Mouse (Mus musculus) left cerebral cortex, adult 18-20 months (tissue): ENCODE results near the gene Car15. TPM values are rescaled to one million over a fixed set of nuclear protein-coding genes. Genes with fewer than 3 reads are reported as not detected.

ENCODE experiments used
- DNase-seq, 2 experiments: peaks; one replicate each; pipeline ENCODE4 v3.0.0; 2021 to 2022; ENCODE audit warnings: low spot score in 2 of 2, mixed read lengths in 1 of 2
- long read RNA-seq, 2 experiments: library from polyadenylated mRNA; stranded (forward); transcript quantifications; one replicate each; pipeline ENCODE4 v2.0.0; 2021
- total RNA-seq, 2 experiments: library from RNA; stranded (reverse); gene quantifications; 2 replicates each; pipeline ENCODE4 v1.2.3; 2021

The Car15 gene
- total RNA-seq = 1 to 10 TPM; 8.9 to 9.1 TPM
- long read RNA-seq, experiment 1, partial matches to known transcripts = 22 of 23 reads
- long read RNA-seq, experiment 1, other reads (novel, unspliced or antisense) = 1 of 23 reads
- long read RNA-seq, experiment 2 = 0 reads

GRCm38 (mm10) chr16:17838051-17838450 is at the start of gene Car15:
Gene Car15 (minus strand): TSS chr16:17838364.
- no peak for DNase-seq

DNA sequence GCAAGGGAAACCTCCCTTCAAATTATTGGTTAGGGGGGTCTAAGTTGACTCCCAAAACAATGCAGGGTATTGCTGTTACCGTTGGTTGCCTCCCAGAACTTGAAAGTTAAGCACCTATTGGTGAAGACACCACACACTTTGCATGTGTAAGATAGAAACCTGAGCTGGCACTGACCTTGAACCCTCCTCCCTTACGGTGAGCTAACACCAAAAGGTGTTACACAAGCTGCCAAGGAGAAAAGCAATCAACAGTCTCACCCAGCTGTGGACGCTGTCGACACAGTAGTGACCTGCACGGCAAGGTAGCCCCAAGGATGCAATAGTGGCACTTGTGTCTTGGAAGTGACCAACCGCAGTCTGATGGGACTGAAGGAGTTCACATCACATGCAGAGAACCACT is 46.0 kb upstream of the Car15 start:
- DNase-seq = no peak

DNA sequence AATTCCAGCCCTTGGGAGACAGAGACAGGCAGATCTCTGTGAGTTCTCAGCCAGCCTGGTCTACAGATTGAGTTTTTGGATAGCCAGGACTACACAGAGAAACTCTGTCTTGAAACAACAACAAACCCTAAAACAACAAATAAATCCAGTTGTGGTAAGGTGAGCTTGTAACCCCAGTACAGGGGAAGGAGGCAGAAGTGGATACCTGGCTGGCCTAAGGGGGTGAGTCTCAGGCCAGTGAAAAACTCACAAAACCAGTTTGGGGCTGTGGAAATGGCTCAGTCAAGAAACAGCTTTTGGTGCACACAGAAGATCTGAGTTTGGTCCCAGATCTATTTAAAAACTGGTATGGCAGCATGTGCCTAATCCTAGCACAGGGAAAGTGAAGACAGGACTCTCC is 44.0 kb upstream of the Car15 start:
- DNase-seq = no peak

DNA sequence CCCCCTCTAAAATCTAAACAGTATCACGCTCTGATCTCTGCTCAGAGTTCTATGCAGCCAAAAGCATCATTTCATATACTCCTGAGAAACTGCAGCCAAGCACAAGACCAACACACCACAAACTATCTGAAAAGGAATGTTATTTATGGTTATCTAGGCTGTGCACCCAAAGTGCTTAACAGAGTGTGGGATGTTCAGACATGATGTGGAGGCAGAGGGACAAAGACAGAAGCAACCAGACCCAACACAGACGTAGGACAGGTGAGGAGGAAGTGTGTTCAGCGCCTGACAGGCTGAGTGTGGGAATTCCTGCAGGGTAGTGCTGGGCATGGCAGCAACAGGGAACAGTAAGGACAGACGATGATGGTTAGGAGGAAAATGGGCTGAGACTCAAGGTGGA is 41.4 kb upstream of the Car15 start:
- peak in 1 of 2 experiments; percentile 40 for DNase-seq

- no peak for DNase-seq
Observed at GRCm38 (mm10) chr16:17876096-17876495, 37.9 kb upstream of the Car15 start.

- no peak for DNase-seq
Observed at GRCm38 (mm10) chr16:17875174-17875573, 37.0 kb upstream of the Car15 start.

DNA sequence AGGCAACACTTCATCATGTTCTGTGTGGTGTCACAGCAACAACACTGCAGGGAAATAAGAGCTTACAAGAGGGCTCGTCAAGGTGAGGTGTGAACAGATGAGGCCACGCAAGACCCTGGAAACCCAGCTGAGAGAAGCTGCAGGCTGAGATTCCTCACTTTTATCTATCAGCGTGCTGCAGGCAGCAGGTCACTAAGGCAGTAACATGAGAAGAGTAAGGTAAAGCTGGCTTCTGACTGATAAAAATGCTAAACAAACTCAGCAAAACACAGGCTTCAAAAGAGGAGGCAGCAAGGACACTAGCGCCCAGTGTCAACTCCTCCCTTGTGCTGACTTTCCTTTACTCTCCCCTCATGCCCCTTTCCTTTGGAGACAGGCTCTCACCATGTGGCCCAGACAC is 34.8 kb upstream of the Car15 start:
- no peak for DNase-seq

DNA sequence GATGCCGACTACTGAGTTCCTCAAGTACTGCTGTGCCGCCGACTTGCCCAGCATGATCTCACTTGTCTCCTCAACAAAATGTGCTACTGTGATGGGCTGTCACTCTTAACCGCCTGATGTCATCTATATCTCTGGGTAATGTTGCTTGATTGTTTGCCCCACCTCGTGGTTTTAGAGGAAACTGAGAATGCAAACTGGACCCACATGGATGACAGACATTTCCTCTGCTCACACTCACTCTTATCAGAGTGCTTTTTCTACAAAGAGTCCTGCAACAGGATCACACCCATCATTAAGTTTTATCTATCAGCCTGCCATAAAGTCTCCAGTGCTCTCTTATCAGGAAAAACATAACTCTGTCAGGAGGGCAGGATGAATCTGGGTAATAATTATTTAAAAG is 33.1 kb upstream of the Car15 start:
- DNase-seq = no peak

DNA sequence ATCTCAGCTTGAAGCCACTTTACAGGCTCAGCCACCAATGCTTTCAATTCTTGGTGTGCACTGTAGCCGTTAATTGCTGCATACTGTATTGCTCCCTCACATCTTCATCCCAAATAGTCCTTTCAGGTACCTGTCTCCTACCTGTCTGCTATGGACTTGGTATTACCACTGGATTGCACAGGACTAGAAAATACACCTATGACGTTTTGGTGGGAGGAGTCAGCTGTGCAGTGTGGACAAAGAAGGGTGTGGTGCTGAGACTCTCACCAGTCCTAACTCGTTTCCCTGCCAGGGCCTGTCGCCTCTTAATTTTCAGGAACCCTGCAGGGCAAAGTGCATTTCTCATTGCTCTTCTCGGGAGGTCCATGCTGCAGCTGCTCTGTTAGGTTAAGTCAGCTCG is 27.6 kb upstream of the Car15 start:
- DNase-seq = no peak

DNA sequence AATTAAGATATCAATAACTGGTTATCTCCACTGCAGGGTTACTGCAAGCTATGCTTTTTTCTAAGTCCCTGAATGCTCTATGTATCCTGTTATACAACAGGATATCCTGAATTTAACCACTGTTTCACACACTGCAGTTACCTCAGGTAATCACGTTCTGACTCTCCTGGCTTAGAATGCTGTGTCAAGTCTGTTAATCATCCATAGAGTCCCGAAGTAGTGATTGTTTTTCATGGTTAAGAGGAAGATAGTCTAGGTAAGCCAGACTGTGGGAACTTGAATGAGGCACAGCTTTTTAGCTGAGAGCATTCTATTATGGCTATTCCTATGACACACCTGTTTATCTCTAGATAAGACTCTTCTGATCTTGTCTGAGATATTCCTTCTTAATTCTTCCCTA is 27.1 kb upstream of the Car15 start:
- no peak for DNase-seq

- no peak for DNase-seq
Observed at GRCm38 (mm10) chr16:17858592-17858991, 20.4 kb upstream of the Car15 start.

DNA sequence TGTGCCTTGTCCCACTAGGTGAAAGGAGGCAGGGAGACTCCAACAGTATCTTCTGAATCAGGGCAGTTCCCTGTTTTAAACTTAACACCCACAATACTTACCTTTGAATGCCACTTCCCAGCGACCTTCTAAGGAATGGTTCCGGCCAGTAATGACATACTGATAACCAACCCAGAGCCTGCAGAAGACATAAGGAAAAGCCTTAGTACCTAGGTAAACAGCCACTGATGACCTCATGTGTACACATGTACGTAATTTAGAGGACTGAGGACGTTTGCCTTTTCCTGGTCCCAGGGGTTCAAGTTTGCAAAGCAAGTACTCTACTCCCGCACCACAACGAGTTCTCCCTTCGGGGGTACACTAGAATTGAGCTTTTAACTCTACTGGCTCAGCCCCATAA is 19.0 kb upstream of the Car15 start:
- DNase-seq = no peak

DNA sequence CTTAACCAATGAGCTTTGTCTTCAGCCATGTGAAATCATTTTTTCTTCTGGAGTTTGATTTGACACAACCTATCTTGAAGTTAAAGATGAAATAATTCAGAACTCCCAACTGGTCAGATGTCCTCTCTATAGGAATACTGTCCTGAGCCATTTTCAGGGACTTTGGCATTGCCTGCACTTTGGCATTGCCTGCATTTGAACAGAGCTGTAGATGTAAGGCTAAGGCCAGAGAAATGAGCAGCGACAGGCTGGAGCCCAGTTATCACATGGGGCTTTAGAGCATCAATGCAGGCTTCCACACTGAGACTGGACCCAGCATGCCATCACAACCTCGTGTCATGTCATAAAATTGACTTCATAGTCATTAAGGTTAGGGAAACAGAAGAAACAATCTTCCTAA is 15.1 kb upstream of the Car15 start:
- DNase-seq = no peak

DNA sequence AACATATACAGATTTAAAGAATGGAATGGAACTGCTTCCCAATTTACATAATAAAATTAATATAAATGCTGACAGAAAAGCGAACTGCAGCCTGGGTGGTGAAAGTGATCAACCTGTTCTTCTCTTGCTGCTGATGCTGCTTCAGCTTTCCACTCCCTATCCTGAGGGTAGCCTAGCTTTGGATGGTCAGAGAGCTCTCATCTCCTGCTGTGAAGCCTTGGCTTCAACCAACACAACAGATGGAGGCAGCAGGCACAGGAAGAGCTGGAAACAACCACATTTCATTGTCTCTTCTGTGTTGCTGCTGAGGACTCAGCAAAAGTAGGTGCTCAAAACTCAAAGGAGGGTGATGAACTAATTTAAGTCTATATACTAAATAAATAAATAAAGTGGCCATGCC is 13.7 kb upstream of the Car15 start:
- no peak for DNase-seq

DNA sequence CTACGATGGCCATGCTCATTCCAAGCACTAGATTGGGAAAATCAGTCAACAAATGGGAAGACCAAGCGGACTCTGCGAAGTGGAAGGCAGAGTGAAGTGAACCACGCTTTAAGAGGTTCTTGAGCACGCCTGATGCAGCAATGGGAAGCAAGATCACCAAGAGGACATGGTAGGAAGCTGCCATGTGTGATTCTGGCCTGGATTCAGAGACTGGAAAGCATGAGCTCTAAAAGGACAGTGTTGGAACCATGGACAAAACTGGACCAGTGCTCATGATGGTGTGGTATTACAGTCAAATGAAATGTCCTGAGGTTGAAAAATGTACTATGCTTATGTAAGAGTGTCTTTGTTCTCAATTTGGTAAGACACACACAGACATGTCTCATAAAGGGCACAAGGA is 13.2 kb upstream of the Car15 start:
- DNase-seq = no peak

DNA sequence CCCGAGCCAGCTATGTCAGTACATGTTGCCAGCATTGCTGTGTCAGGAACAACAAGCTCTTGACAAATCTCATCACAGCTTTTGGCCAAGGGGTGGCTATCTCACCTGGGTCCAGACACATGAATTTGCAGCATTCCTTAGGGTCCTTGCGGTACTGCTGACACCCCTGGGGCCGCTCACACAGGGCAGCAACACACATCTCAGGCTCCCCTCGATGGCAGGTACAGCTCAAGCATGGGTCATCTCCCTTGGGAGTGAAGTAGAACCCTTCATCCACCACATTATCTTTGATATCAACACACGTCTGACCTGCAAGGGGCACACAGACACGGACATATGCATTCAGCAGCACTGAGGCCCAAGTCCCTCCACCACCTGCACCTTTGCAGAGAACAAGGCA is 11.3 kb upstream of the Car15 start:
- DNase-seq = no peak

DNA sequence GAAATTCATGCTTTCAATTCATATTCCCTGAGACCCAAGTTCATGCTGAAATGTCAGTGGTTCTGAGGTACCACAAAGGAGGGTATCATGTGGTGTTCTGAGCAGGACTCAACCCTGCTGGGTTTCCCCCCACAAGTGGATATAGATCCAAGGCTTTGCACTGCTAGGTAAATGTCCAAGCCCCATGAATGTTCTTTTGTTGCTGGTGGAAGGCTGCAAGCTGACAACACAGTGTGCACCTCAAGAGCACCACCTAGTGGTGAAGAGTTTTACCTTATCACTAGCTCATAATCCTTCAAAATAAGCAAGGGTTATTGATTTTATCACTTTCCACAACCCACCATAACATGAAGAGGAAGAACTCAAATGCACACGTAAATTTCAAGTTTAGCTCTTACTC is 10.8 kb upstream of the Car15 start:
- peak; percentile 42 to 66 for DNase-seq

GRCm38 (mm10) chr16:17848431-17848830 is 10.3 kb upstream of the Car15 start:
- DNase-seq = no peak

DNA sequence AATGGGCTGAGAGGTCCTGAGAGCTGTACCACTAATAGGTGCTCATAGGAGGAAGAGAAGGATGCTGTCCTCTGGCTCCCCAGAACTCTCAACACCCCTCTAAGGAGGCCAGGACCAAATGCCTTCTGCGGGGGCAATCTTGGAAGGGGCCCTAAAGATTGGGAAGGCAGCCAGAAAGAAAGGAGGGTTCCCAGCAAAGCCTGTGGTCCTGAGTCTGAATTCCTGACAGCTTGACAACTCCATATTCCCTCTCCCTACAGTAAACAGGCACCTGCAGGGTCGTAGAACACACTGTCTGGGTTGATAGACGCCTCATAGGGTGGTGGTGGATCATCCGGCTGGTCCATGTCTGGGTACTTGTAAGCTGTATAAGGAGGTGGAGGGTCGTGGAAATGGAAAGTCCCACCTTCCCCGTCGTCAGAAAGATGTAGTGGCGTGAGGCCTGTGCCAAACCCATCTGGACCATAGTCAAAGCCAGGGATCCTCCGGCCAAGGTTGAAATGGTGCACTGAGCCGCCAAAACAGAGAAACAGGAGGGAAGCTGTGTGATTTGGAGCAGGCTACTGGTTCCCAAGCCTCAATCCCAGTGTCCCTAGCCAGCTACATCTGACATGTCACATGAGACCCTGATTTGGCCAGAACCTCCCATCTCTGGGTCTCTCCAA is 5.7 kb upstream of the Car15 start:
- no peak for DNase-seq

DNA sequence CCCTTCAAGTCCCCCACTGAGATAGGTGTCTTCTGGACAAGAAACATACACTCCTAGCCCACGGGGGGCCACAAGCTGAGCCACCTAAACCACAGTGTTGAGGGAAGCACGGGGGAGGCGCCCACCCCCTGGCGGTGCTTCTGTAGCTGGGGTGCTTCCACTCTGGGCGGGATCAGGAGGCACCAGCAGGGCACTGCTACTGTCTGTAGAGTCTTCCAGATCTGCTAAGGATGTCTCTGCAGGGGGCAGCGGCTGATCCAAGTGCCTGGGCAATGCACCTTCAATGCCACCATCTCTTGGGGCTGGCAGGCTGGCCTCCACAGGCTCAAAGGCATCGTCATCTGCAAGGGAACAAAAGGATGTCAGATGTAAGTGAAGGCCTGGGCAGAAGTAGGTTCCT is 4.3 kb upstream of the Car15 start:
- no peak for DNase-seq

- DNase-seq = no peak
Observed at GRCm38 (mm10) chr16:17839976-17840375, 1.8 kb upstream of the Car15 start.

DNA sequence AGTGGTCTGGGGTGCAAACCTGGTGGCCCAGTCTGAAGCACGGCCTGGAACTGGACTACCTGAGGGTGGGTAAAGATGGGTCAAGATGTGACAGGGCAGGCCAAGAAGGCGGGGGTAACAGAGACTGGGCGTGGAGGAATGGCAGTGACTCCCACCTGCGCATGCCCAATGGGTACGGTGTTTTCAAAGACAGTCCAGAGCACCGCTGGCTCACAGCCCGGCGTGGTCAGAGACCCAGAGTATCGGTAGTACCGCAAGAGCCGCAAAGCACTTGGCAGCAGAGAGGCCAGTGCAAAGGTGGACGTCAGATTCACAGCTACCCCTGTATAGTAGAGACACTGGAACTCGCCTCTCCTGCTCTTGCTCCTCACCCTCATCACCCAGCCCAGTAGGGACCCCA is 2.7 kb downstream of the Car15 start:
- DNase-seq = no peak

GRCm38 (mm10) chr16:17834543-17834942 is 3.6 kb downstream of the Car15 start:
- no peak for DNase-seq
